Mouse (Mus musculus) limb, embryonic 10.5 days (tissue): ENCODE data around the gene Klhl22. TPM values are rescaled to one million over a fixed set of nuclear protein-coding genes. Genes with fewer than 3 reads are reported as not detected.
A peak's percentile ranks its signal among the peaks of the same experiment; 100 is the strongest.

ENCODE experiments used
- DNase-seq: peaks from one replicate; pipeline ENCODE4 v3.0.0-alpha.2; 2017; ENCODE audit warnings: low spot score
- H3K27ac ChIP-seq: fragments of 300-500 bp; sonication (generic); 2 replicates; pipeline ENCODE4 v1.5.1; 2016; ENCODE audit warnings: mild to moderate bottlenecking
- H3K27me3 ChIP-seq: fragments of 300-500 bp; sonication (generic); 2 replicates; pipeline ENCODE4 v1.6.1; 2016; ENCODE audit warnings: low read depth, mild to moderate bottlenecking; ENCODE audit not compliant: poor library complexity, severe bottlenecking
- H3K36me3 ChIP-seq: fragments of 300-500 bp; sonication (generic); 2 replicates; pipeline ENCODE4 v1.6.1; 2016; ENCODE audit warnings: mild to moderate bottlenecking, moderate library complexity
- H3K4me1 ChIP-seq: fragments of 300-500 bp; sonication (generic); 2 replicates; pipeline ENCODE4 v1.6.1; 2016
- H3K4me3 ChIP-seq: fragments of 300-500 bp; sonication (generic); 2 replicates; pipeline ENCODE4 v1.5.1; 2016; ENCODE audit warnings: mild to moderate bottlenecking, moderate library complexity
- H3K9me3 ChIP-seq: fragments of 300-500 bp; sonication (generic); replicated peaks from 2 replicates; pipeline ENCODE4 v1.6.1; 2016; ENCODE audit warnings: mild to moderate bottlenecking
- WGBS: fragments of 180-500 bp; shearing (Covaris S2); methylation state at CpG from one replicate; pipeline ENCODE4 v1.1.7; 2016; 5-methylcytosine and 5-hydroxymethylcytosine counted together
- polyA plus RNA-seq: library from polyadenylated mRNA; unstranded; fragments of >200 nt; fragmentation: Nextera tagmentation; extraction: Ambion mirVana; gene quantifications from 2 replicates; pipeline ENCODE4 v1.2.1, GENCODE M21; 2016

Klhl22 gene
- polyA plus RNA-seq, 1 experiment from 2014 or later = 81.3 TPM

DNA sequence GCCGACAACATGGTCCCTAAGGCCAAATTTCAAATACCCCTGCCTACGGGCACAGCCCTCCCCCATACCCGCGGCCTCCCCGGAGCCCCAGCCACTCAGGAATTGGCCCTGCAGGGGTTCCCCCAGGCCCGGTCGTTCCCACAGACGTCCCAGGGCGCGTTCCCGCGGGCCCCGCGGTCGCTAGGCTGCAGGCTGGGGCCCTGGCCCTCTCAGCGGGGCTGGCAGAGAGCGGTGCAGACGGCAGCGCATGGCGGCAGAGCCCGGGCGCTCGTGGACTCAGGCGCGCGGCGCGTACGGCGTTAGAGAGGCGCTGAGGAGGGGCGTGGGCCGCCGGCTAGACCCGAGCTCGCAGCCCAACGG lies 73.9 kb downstream of the Klhl22 start:
- DNase-seq = peak; percentile 74
- H3K27ac ChIP-seq = peak overlapping the region; percentile 91
- H3K4me1 ChIP-seq = peaks cover 62% of the 10 kb centered on the region
- peak overlapping the region; percentile 79 for H3K4me3 ChIP-seq
- under 1% methylated on average over 37 of the region's 37 CpGs for WGBS
- no peaks in the 10 kb centered on the region for H3K9me3 ChIP-seq
- H3K36me3 ChIP-seq = peaks cover 4% of the 10 kb centered on the region; the same call in 1 of the 2 replicates
- peaks cover 88% of the 10 kb centered on the region for H3K27me3 ChIP-seq

DNA sequence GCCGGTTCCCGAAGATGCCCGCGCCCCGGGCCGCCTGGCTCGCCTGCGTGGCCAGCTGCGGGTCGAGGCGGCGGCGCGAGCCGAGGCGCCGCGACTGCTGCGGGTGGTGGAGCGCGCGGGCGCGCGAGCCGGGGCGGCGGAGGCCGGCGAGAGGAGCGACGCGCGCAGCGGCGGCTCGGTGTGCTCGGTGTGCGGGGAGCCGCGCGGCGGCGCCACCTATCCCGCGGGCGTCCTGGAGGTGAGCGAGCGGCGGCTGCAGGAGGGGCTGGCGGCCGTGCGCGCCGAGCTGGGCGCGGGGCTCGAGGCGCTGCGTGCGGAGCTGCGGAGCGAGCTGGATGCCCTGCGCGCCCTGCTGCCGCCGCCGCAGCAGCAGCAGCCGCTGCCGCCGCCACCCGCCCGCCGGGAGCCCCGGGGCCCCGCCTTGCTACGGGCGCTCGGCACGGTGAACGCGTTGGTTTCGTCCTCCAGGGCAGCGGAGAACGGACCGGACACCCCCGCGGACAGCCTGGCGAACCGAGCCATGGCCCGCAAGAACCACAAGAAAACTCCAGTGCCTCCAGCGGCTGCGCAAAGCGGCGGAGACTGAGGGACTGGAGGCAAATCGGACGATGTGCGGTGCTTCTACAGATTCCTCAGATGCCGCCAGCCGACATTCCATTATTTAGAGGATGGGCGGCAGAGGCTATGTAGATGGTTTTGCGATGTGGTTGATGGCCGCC lies 74.4 kb downstream of the Klhl22 start:
- peak overlapping the region; percentile 91 for H3K27ac ChIP-seq
- H3K36me3 ChIP-seq = peaks cover 4% of the 10 kb centered on the region; the same call in 1 of the 2 replicates
- WGBS = 7% methylated on average over 103 of the region's 103 CpGs
- peaks cover 88% of the 10 kb centered on the region for H3K27me3 ChIP-seq
- H3K4me3 ChIP-seq = peak overlapping the region; percentile 79
- H3K4me1 ChIP-seq = peaks cover 57% of the 10 kb centered on the region
- peak; percentile 73 for DNase-seq
- H3K9me3 ChIP-seq = no peaks in the 10 kb centered on the region

- 56% methylated on average over 7 of the region's 7 CpGs for WGBS
- no peak overlapping the region; the same call in 1 of the 2 replicates for H3K27ac ChIP-seq
- H3K4me1 ChIP-seq = peaks cover 50% of the 10 kb centered on the region
- peak overlapping the region; percentile 79 for H3K4me3 ChIP-seq
- peaks cover 4% of the 10 kb centered on the region; the same call in 1 of the 2 replicates for H3K36me3 ChIP-seq
- H3K9me3 ChIP-seq = no peaks in the 10 kb centered on the region
- peaks cover 85% of the 10 kb centered on the region for H3K27me3 ChIP-seq
- DNase-seq = no peak
Observed at GRCm38 (mm10) chr16:17834543-17834942, 75.1 kb downstream of the Klhl22 start.

- H3K27ac ChIP-seq = no peak overlapping the region
- H3K4me1 ChIP-seq = peaks cover 41% of the 10 kb centered on the region
- peaks cover 76% of the 10 kb centered on the region for H3K27me3 ChIP-seq
- WGBS = 66% methylated on average over 13 of the region's 13 CpGs
- DNase-seq = peak; percentile 35
- no peak overlapping the region for H3K4me3 ChIP-seq
- no peaks in the 10 kb centered on the region for H3K9me3 ChIP-seq
- peaks cover 11% of the 10 kb centered on the region for H3K36me3 ChIP-seq
Observed at GRCm38 (mm10) chr16:17835481-17835880, 76.1 kb downstream of the Klhl22 start.

- H3K9me3 ChIP-seq = no peaks in the 10 kb centered on the region
- H3K36me3 ChIP-seq = peaks cover 37% of the 10 kb centered on the region
- H3K4me1 ChIP-seq = peaks cover 16% of the 10 kb centered on the region
- no peak within 1 kb of the TSS for H3K4me3 ChIP-seq
- no peak within 1 kb of the TSS for H3K27ac ChIP-seq
- H3K27me3 ChIP-seq = peaks cover 50% of the 10 kb centered on the region
- whole genome bisulfite sequencing = 83% methylated on average over 6 of the region's 6 CpGs
- no peak for DNase-seq
Observed at GRCm38 (mm10) chr16:17838051-17838450, 78.6 kb downstream of the Klhl22 start, which contains the start of gene Car15. Gene Car15, minus strand, starts transcription at chr16:17838364.

GRCm38 (mm10) chr16:17839976-17840375 lies 80.6 kb downstream of the Klhl22 start:
- Histone ChIP-seq H3K36me3 (peaks cover 56% of the 10 kb centered on the region), H3K4me3 (no peak overlapping the region), H3K27ac (no peak overlapping the region), H3K27me3 (peaks cover 31% of the 10 kb centered on the region), H3K9me3 (no peaks in the 10 kb centered on the region), H3K4me1 (no peaks in the 10 kb centered on the region)
- no peak for DNase-seq
- 90% methylated on average over 4 of the region's 4 CpGs for WGBS

DNA sequence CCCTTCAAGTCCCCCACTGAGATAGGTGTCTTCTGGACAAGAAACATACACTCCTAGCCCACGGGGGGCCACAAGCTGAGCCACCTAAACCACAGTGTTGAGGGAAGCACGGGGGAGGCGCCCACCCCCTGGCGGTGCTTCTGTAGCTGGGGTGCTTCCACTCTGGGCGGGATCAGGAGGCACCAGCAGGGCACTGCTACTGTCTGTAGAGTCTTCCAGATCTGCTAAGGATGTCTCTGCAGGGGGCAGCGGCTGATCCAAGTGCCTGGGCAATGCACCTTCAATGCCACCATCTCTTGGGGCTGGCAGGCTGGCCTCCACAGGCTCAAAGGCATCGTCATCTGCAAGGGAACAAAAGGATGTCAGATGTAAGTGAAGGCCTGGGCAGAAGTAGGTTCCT lies 83.0 kb downstream of the Klhl22 start:
- DNase-seq = no peak
- 94% methylated on average over 7 of the region's 7 CpGs for WGBS
- H3K4me3 ChIP-seq = no peak overlapping the region
- no peaks in the 10 kb centered on the region for H3K9me3 ChIP-seq
- H3K27me3 ChIP-seq = peaks cover 6% of the 10 kb centered on the region; the same call in 1 of the 2 replicates
- peaks cover 80% of the 10 kb centered on the region for H3K36me3 ChIP-seq
- no peak overlapping the region for H3K27ac ChIP-seq
- no peaks in the 10 kb centered on the region for H3K4me1 ChIP-seq

Other genes with a start within 250 kb of the Klhl22 start
- 47.8 and 58.9 TPM in 2 replicates for gene Thap7, start 228.5 kb upstream of the Klhl22 start, polyA plus RNA-seq
- not detected in 2 replicates for gene Lrrc74b, start 198.4 kb upstream of the Klhl22 start, polyA plus RNA-seq
- 0.08 TPM in 1 of 2 replicates, not detected in the other for gene P2rx6, start 197.7 kb upstream of the Klhl22 start, polyA plus RNA-seq
- gene Slc7a4, start 176.4 kb upstream of the Klhl22 start, polyA plus RNA-seq = 0.44 and 0.81 TPM in 2 replicates
- gene Smpd4, start 140.3 kb upstream of the Klhl22 start, polyA plus RNA-seq = 74.3 and 74.4 TPM in 2 replicates
- gene Ccdc74a, start 113.1 kb upstream of the Klhl22 start, polyA plus RNA-seq = 6.0 and 8.7 TPM in 2 replicates
- 53.2 and 55.1 TPM in 2 replicates for gene Med15, start 26.7 kb upstream of the Klhl22 start, polyA plus RNA-seq
- 16.8 and 24.5 TPM in 2 replicates for gene Scarf2, start 37.7 kb downstream of the Klhl22 start, polyA plus RNA-seq
- 0.55 and 0.61 TPM in 2 replicates for gene B830017H08Rik, start 73.5 kb downstream of the Klhl22 start, polyA plus RNA-seq
- 2.5 and 3.4 TPM in 2 replicates for gene Car15, start 78.7 kb downstream of the Klhl22 start, polyA plus RNA-seq
- gene Gm20518, start 132.1 kb downstream of the Klhl22 start, polyA plus RNA-seq = 0.34 and 0.44 TPM in 2 replicates
- gene Tssk1, start 134.6 kb downstream of the Klhl22 start, polyA plus RNA-seq = 0.04 and 0.05 TPM in 2 replicates
- gene Dgcr2, start 138.9 kb downstream of the Klhl22 start, polyA plus RNA-seq = 100 and 116 TPM in 2 replicates
- gene Tssk2, start 139.0 kb downstream of the Klhl22 start, polyA plus RNA-seq = not detected in 2 replicates
- 56.0 and 63.4 TPM in 2 replicates for gene Ess2, start 151.7 kb downstream of the Klhl22 start, polyA plus RNA-seq
- 0.13 TPM in 1 of 2 replicates, not detected in the other for gene Gsc2, start 155.4 kb downstream of the Klhl22 start, polyA plus RNA-seq
- 94.2 and 103 TPM in 2 replicates for gene Slc25a1, start 168.6 kb downstream of the Klhl22 start, polyA plus RNA-seq
- not detected in 2 replicates for gene Vpreb2, start 220.8 kb downstream of the Klhl22 start, polyA plus RNA-seq